Mouse (Mus musculus) neural tube, embryonic 12.5 days (tissue): ENCODE measurements around the gene Gm11554. TPM values are rescaled to one million over a fixed set of nuclear protein-coding genes. Genes with fewer than 3 reads are reported as not detected.
"Not testable (repeated sequence)": the region's sequence is repeated elsewhere in the genome, so short reads cannot be mapped to it uniquely, and the experiment has no call there.

ENCODE experiments used
- ATAC-seq: fragments of 200-750 bp; cut with Nextera tagmentation; 2 replicates; pipeline ENCODE4 v1.8.0; 2017; ENCODE audit warnings: low read depth, mild to moderate bottlenecking, moderate TSS enrichment, moderate library complexity; ENCODE audit not compliant: low FRiP score
- H3K27ac ChIP-seq: fragments of 300-500 bp; sonication (generic); 2 replicates; pipeline ENCODE4 v1.5.1; 2016
- H3K27me3 ChIP-seq: fragments of 300-500 bp; sonication (generic); replicated peaks from 2 replicates; pipeline ENCODE4 v1.6.1; 2016; ENCODE audit warnings: mild to moderate bottlenecking
- H3K36me3 ChIP-seq: fragments of 300-500 bp; sonication (generic); 2 replicates; pipeline ENCODE4 v1.6.1; 2016; ENCODE audit warnings: mild to moderate bottlenecking
- H3K4me1 ChIP-seq: fragments of 300-500 bp; sonication (generic); 2 replicates; pipeline ENCODE4 v1.6.1; 2016
- H3K4me2 ChIP-seq: fragments of 300-500 bp; sonication (generic); replicated peaks from 2 replicates; pipeline ENCODE4 v1.6.1; 2016; ENCODE audit warnings: mild to moderate bottlenecking
- H3K4me3 ChIP-seq: fragments of 300-500 bp; sonication (generic); 2 replicates; pipeline ENCODE4 v1.5.1; 2016
- H3K9ac ChIP-seq: fragments of 300-500 bp; sonication (generic); 2 replicates; pipeline ENCODE4 v1.6.1; 2016; ENCODE audit warnings: mild to moderate bottlenecking
- H3K9me3 ChIP-seq: fragments of 300-500 bp; sonication (generic); 2 replicates; pipeline ENCODE4 v1.6.1; 2016; ENCODE audit warnings: mild to moderate bottlenecking
- WGBS: fragments of 180-500 bp; shearing (Covaris S2); methylation state at CpG from one replicate; pipeline ENCODE4 v1.1.7; 2016; 5-methylcytosine and 5-hydroxymethylcytosine counted together
- polyA plus RNA-seq: library from polyadenylated mRNA; unstranded; fragments of >200 nt; fragmentation: Nextera tagmentation; extraction: Ambion mirVana; gene quantifications from 2 replicates; pipeline ENCODE4 v1.2.1, GENCODE M21; 2016

The Gm11554 gene
- polyA plus RNA-seq, result not detected in 2 replicates

- WGBS, result no CpG with 5 or more reads among the region's 1 CpGs
- not testable (repeated sequence) for ATAC-seq
Measured at GRCm38 (mm10) chr11:99804346-99804745, at the start of gene Gm11554. Gene Gm11554, minus strand, starts transcription at chr11:99804446.

DNA sequence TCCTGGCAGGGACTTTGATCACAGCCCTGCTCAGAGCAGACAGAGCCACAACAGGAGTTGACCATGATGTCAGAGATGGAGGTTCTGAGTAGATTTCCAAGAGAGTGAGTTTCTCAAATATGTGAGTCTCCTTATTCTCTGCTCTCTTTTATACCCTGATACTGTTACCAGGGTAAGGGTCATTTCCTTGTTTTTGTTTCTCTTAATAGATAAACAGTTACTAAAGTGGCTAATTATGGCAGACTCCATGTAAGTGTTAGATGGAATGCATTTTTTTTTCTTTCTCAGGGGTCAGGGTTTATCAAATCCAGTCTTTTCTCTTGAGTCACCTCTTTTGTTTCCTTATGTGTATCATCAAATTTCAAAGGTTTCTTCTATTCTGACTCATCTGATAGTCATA lies 47.3 kb upstream of the Gm11554 start, which contains the start of gene Krtap4-16:
Gene Krtap4-16, minus strand, starts transcription at position 101 of the 400 bp plus-strand sequence.
- Histone ChIP-seq H3K9ac (no peak within 1 kb of the TSS), H3K9me3 (no peaks in the 10 kb centered on the region), H3K27me3 (no peaks in the 10 kb centered on the region), H3K4me1 (no peaks in the 10 kb centered on the region), H3K4me3 (no peak within 1 kb of the TSS), H3K36me3 (no peaks in the 10 kb centered on the region), H3K27ac (no peak within 1 kb of the TSS), H3K4me2 (no peak within 1 kb of the TSS)
- ATAC-seq, result no peak

More at GRCm38 (mm10) chr11:99804346-99804745, at the start of gene Gm11554:
- not testable (repeated sequence) for H3K4me1 ChIP-seq, H3K9ac ChIP-seq, H3K36me3 ChIP-seq, H3K9me3 ChIP-seq, H3K27me3 ChIP-seq, H3K4me2 ChIP-seq, H3K4me3 ChIP-seq, H3K27ac ChIP-seq

GRCm38 (mm10) chr11:99846746-99847145 lies 42.5 kb upstream of the Gm11554 start:
- no peaks in the 10 kb centered on the region for H3K36me3 ChIP-seq
- H3K4me2 ChIP-seq, result no peak overlapping the region
- no peaks in the 10 kb centered on the region for H3K4me1 ChIP-seq
- H3K9me3 ChIP-seq, result no peaks in the 10 kb centered on the region
- H3K4me3 ChIP-seq, result no peak overlapping the region
- no peak overlapping the region for H3K27ac ChIP-seq
- no peak for ATAC-seq
- H3K27me3 ChIP-seq, result no peaks in the 10 kb centered on the region
- WGBS, result 86% methylated on average over 2 of the region's 2 CpGs
- no peak overlapping the region for H3K9ac ChIP-seq

DNA sequence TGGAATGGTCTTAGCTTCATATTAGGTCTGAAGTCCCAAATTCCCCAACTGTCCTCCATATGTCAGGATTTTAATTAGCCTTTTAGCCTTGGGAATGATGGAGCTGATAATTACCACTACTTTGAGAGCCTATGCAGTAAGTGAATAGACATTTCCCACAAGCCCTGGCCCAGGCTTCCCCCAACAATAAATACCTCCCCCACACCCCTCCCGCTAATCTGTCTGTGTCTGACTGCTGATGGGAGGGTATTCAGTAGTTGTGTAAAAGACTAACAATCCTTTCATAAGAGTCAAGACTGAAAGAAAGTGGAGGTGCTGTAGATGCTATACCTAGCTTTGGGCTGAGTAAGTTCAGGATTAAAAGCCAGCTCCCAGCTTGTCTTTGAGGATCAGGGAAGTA lies 37.9 kb upstream of the Gm11554 start:
- Histone ChIP-seq H3K27ac (no peak overlapping the region), H3K4me2 (no peak overlapping the region), H3K4me3 (no peak overlapping the region), H3K27me3 (no peaks in the 10 kb centered on the region), H3K4me1 (no peaks in the 10 kb centered on the region), H3K9me3 (no peaks in the 10 kb centered on the region), H3K36me3 (no peaks in the 10 kb centered on the region), H3K9ac (no peak overlapping the region)
- WGBS, result 28% methylated on average over 1 of the region's 1 CpGs
- ATAC-seq, result no peak

GRCm38 (mm10) chr11:99837966-99838365 lies 33.7 kb upstream of the Gm11554 start, which contains the start of gene 2300003K06Rik:
Gene 2300003K06Rik, minus strand, starts transcription at chr11:99838066.
- Histone ChIP-seq H3K9ac (no peak within 1 kb of the TSS), H3K4me1 (no peaks in the 10 kb centered on the region), H3K9me3 (no peaks in the 10 kb centered on the region), H3K36me3 (no peaks in the 10 kb centered on the region), H3K27ac (no peak within 1 kb of the TSS), H3K4me3 (no peak within 1 kb of the TSS), H3K27me3 (no peaks in the 10 kb centered on the region), H3K4me2 (no peak within 1 kb of the TSS)
- no peak for ATAC-seq
- 84% methylated on average over 1 of the region's 1 CpGs for WGBS

DNA sequence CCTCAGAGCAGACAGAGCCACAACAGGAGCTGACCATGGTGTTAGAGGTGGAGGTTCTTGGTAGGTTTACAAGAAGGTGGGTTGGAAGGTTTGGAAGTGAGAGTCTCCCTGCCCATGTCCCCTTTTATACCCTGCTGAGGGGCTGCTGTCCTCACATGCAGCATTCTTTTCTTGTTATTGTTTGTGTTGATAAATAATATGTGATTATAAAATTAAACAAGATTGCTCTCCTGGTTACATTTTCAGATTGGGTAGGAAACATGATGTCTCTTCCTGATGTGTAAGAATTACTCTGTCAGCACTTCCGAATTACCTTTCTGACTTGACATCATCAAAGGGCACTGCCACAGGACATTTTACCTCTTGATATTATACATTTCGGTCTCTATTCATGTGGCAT lies 11.3 kb upstream of the Gm11554 start, which contains the start of gene Gm11564:
Gene Gm11564, minus strand, starts transcription at position 101 of the 400 bp plus-strand sequence.
- not testable (repeated sequence) for H3K4me1 ChIP-seq, H3K9me3 ChIP-seq, ATAC-seq, H3K27ac ChIP-seq, H3K9ac ChIP-seq, H3K4me2 ChIP-seq, H3K36me3 ChIP-seq, H3K27me3 ChIP-seq, H3K4me3 ChIP-seq
- 90% methylated on average over 2 of the region's 2 CpGs for WGBS

DNA sequence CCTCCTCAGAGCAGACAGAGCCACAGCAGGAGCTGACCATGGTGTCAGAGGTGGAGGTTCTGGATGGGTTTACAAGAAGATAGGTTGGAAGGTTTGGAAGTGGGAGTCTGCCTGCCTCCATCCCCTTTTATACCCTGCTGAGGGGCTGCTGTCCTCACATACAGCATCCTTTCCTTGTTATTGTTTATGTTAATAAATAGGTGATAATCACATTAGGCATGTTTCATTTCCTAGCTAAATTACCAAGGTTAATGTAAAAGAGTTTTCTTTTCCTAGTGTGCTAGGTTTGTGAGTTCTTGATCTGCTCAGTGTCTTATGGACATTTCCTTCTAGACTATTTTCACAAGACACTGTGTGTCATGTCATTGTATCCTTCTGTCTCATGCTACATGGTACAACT lies 5.5 kb upstream of the Gm11554 start, which contains the start of gene Krtap4-13:
Gene Krtap4-13, minus strand, starts transcription at position 101 of the 400 bp plus-strand sequence.
- H3K9ac ChIP-seq, ATAC-seq, H3K27me3 ChIP-seq, H3K36me3 ChIP-seq, H3K4me1 ChIP-seq, H3K27ac ChIP-seq, H3K4me3 ChIP-seq, H3K4me2 ChIP-seq, H3K9me3 ChIP-seq: not testable (repeated sequence)

DNA sequence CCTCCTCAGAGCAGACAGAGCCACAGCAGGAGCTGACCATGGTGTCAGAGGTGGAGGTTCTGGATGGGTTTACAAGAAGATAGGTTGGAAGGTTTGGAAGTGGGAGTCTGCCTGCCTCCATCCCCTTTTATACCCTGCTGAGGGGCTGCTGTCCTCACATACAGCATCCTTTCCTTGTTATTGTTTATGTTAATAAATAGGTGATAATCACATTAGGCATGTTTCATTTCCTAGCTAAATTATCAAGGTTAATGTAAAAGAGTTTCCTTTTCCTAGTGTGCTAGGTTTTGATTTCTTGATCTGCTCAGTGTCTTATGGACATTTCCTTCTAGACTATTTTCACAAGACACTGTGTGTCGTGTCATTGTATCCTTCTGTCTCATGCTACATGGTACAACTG lies 5.4 kb downstream of the Gm11554 start, which contains the start of gene Gm11569:
Gene Gm11569, minus strand, starts transcription at position 101 of the 400 bp plus-strand sequence.
- not testable (repeated sequence) for ATAC-seq, H3K9ac ChIP-seq, H3K36me3 ChIP-seq, H3K4me3 ChIP-seq, H3K9me3 ChIP-seq, H3K27me3 ChIP-seq, H3K4me1 ChIP-seq, H3K27ac ChIP-seq, H3K4me2 ChIP-seq
- WGBS, result no CpG with 5 or more reads among the region's 1 CpGs

GRCm38 (mm10) chr11:99793367-99793766 lies 10.9 kb downstream of the Gm11554 start, which contains the start of gene Gm11596:
Gene Gm11596, minus strand, starts transcription at chr11:99793467.
- Histone ChIP-seq H3K4me2 (no peak within 1 kb of the TSS), H3K27ac (no peak within 1 kb of the TSS), H3K4me3 (no peak within 1 kb of the TSS), H3K27me3 (no peaks in the 10 kb centered on the region), H3K9ac (no peak within 1 kb of the TSS), H3K4me1 (no peaks in the 10 kb centered on the region), H3K9me3 (no peaks in the 10 kb centered on the region), H3K36me3 (no peaks in the 10 kb centered on the region)
- WGBS, result 82% methylated on average over 2 of the region's 2 CpGs
- ATAC-seq, result no peak

GRCm38 (mm10) chr11:99784900-99785299 lies 19.3 kb downstream of the Gm11554 start, which contains the start of gene Krtap4-9:
Gene Krtap4-9, plus strand, starts transcription at chr11:99785200.
- H3K36me3 ChIP-seq, H3K9me3 ChIP-seq, ATAC-seq, H3K4me1 ChIP-seq, H3K9ac ChIP-seq, H3K4me2 ChIP-seq, H3K27me3 ChIP-seq, H3K4me3 ChIP-seq, H3K27ac ChIP-seq: not testable (repeated sequence)

- Histone ChIP-seq H3K27ac (no peak within 1 kb of the TSS), H3K4me2 (no peak within 1 kb of the TSS), H3K4me3 (no peak within 1 kb of the TSS), H3K9ac (no peak within 1 kb of the TSS), H3K4me1 (peaks cover 5% of the 10 kb centered on the region), H3K36me3 (no peaks in the 10 kb centered on the region), H3K27me3 (no peaks in the 10 kb centered on the region), H3K9me3 (no peaks in the 10 kb centered on the region)
- no peak for ATAC-seq
- 99% methylated on average over 2 of the region's 2 CpGs for WGBS
Measured at GRCm38 (mm10) chr11:99780604-99781003, 23.6 kb downstream of the Gm11554 start, which contains the start of gene Krtap4-8. Gene Krtap4-8, minus strand, starts transcription at chr11:99780704.

- H3K4me1 ChIP-seq, result peaks cover 5% of the 10 kb centered on the region
- WGBS, result 22% methylated on average over 7 of the region's 7 CpGs
- H3K4me3 ChIP-seq, result no peak overlapping the region
- no peak overlapping the region for H3K9ac ChIP-seq
- H3K27ac ChIP-seq, result no peak overlapping the region
- ATAC-seq, result no peak
- H3K27me3 ChIP-seq, result no peaks in the 10 kb centered on the region
- no peaks in the 10 kb centered on the region for H3K36me3 ChIP-seq
- H3K4me2 ChIP-seq, result no peak overlapping the region
- H3K9me3 ChIP-seq, result no peaks in the 10 kb centered on the region
Measured at GRCm38 (mm10) chr11:99778401-99778800, 25.8 kb downstream of the Gm11554 start.

DNA sequence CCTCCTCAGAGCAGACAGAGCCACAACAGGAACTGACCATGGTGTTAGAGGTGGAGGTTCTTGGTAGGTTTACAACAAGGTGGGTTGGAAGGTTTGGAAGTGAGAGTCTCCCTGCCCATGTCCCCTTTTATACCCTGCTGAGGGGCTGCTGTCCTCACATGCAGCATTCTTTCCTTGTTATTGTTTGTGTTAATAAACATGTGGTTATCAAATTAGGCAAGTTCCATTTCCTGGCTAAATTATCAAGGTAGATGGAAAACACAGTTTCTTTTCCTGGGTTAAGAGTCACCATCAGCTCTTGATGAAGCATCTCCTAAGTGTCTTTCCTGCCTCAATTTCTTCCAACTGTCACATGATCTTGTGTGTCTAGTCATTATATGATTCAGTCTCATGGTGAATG lies 31.4 kb downstream of the Gm11554 start, which contains the start of gene Gm11595:
Gene Gm11595, minus strand, starts transcription at position 101 of the 400 bp plus-strand sequence.
- not testable (repeated sequence) for ATAC-seq, H3K27ac ChIP-seq

More for the DNA sequence above, 31.4 kb downstream of the Gm11554 start, which contains the start of gene Gm11595:
- H3K9ac ChIP-seq, H3K9me3 ChIP-seq, H3K36me3 ChIP-seq, H3K27me3 ChIP-seq, H3K4me2 ChIP-seq, H3K4me1 ChIP-seq, H3K4me3 ChIP-seq: not testable (repeated sequence)
